Mouse (Mus musculus) inflammation-experienced regulatory T-cells, adult 6 months (primary cell): ENCODE data around the gene Rwdd2b. TPM values are rescaled to one million over a fixed set of nuclear protein-coding genes. Genes with fewer than 3 reads are reported as not detected.

Source experiments
- ATAC-seq: one replicate; pipeline ENCODE4 v1.8.0; 2017
- polyA plus RNA-seq, 3 experiments: library from polyadenylated mRNA; unstranded; fragments of 100-300 nt; shearing (Covaris generic); gene quantifications; one replicate each; pipeline ENCODE4 v1.2.1; 2017

Gene Rwdd2b
- 10 to 100 TPM in 1 of 3 experiments, 1 to 10 TPM in 2; 7.1 to 14.5 (median 7.4) TPM for polyA plus RNA-seq

- peak; percentile 98 for ATAC-seq
Observed at GRCm38 (mm10) chr16:87440184-87440686, at the start of gene Rwdd2b. Gene Rwdd2b (minus strand): TSS chr16:87440573.

GRCm38 (mm10) chr16:87488605-87489004 is 48.2 kb upstream of the Rwdd2b start:
- no peak for ATAC-seq

- no peak for ATAC-seq
Observed at GRCm38 (mm10) chr16:87486739-87487138, 46.4 kb upstream of the Rwdd2b start.

- no peak for ATAC-seq
Observed at GRCm38 (mm10) chr16:87484367-87484766, 44.0 kb upstream of the Rwdd2b start.

GRCm38 (mm10) chr16:87470579-87470978 is 30.2 kb upstream of the Rwdd2b start:
- no peak for ATAC-seq

- no peak for ATAC-seq
Observed at GRCm38 (mm10) chr16:87458752-87459151, 18.4 kb upstream of the Rwdd2b start.

GRCm38 (mm10) chr16:87455180-87455611 is 14.8 kb upstream of the Rwdd2b start:
- peak; percentile 64 for ATAC-seq

- peak; percentile 97 for ATAC-seq
Observed at GRCm38 (mm10) chr16:87454419-87455179, 14.2 kb upstream of the Rwdd2b start, which contains the start of gene Usp16. Gene Usp16 (plus strand): TSS chr16:87454703.

- no peak for ATAC-seq
Observed at GRCm38 (mm10) chr16:87453226-87453625, 12.9 kb upstream of the Rwdd2b start.

GRCm38 (mm10) chr16:87445528-87445927 is 5.2 kb upstream of the Rwdd2b start:
- no peak for ATAC-seq

GRCm38 (mm10) chr16:87445110-87445509 is 4.7 kb upstream of the Rwdd2b start:
- ATAC-seq: no peak

GRCm38 (mm10) chr16:87444071-87444470 is 3.7 kb upstream of the Rwdd2b start:
- no peak for ATAC-seq

GRCm38 (mm10) chr16:87443245-87443644 is 2.9 kb upstream of the Rwdd2b start:
- ATAC-seq: no peak

GRCm38 (mm10) chr16:87442291-87442690 is 1.9 kb upstream of the Rwdd2b start:
- no peak for ATAC-seq

- peak; percentile 34 for ATAC-seq
Observed at GRCm38 (mm10) chr16:87441089-87441488, 716 bp upstream of the Rwdd2b start.

GRCm38 (mm10) chr16:87438697-87439096 is 1.7 kb downstream of the Rwdd2b start:
- no peak for ATAC-seq

GRCm38 (mm10) chr16:87437096-87437495 is 3.3 kb downstream of the Rwdd2b start:
- no peak for ATAC-seq

- ATAC-seq: no peak
Observed at GRCm38 (mm10) chr16:87435411-87436205, 4.8 kb downstream of the Rwdd2b start.

GRCm38 (mm10) chr16:87434946-87435345 is 5.4 kb downstream of the Rwdd2b start:
- no peak for ATAC-seq

- no peak for ATAC-seq
Observed at GRCm38 (mm10) chr16:87434266-87434665, 6.1 kb downstream of the Rwdd2b start.

GRCm38 (mm10) chr16:87432033-87432814 is 8.1 kb downstream of the Rwdd2b start, which contains the start of gene Ltn1:
Gene Ltn1 (minus strand): TSS chr16:87432612.
- ATAC-seq: peak; percentile 100

- ATAC-seq: no peak
Observed at GRCm38 (mm10) chr16:87427516-87427915, 12.9 kb downstream of the Rwdd2b start.
